Mouse (Mus musculus) adrenal gland, postnatal 14 days (tissue): Measurements from ENCODE around the gene Sh3rf1. TPM values are rescaled to one million over a fixed set of nuclear protein-coding genes. Genes with fewer than 3 reads are reported as not detected.

Source experiments
- DNase-seq: peaks from one replicate; pipeline ENCODE4 v3.0.0; 2021; ENCODE audit warnings: mixed read lengths
- total RNA-seq: library from RNA; stranded (reverse); gene quantifications from 2 replicates; pipeline ENCODE4 v1.2.3, GENCODE M21; 2021

Gene Sh3rf1
- total RNA-seq, 1 experiment from 2014 or later: 9.3 TPM

DNA sequence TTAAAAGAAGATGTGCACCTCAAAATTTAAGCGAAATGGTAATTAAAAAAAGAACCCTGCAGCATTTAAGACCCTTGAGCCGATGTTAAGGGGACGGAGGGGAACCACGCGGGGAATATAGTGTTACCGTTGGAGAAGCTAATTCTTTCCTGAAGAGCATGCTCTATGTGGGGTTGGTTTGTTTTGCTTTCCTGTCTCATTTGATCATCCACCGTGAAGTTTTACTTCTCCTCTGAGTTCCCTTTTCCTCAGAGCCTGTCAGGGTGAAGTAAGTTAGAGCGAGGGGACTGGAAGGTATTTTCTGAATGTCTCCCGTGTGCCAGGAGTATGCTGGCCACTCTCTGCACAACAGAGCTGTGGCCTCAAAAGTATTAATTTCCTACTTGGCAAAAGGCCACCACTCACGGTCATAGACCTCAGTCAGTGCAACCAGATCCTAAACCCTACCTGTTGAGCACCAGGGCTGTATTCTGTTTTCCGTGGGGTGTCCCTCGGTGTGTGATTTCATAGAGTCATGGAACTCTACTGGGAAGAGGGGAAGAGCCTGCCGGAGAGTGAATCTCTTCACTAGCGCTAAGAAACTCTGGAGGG, 63.2 kb downstream of the Sh3rf1 start:
- DNase-seq: no peak

DNA sequence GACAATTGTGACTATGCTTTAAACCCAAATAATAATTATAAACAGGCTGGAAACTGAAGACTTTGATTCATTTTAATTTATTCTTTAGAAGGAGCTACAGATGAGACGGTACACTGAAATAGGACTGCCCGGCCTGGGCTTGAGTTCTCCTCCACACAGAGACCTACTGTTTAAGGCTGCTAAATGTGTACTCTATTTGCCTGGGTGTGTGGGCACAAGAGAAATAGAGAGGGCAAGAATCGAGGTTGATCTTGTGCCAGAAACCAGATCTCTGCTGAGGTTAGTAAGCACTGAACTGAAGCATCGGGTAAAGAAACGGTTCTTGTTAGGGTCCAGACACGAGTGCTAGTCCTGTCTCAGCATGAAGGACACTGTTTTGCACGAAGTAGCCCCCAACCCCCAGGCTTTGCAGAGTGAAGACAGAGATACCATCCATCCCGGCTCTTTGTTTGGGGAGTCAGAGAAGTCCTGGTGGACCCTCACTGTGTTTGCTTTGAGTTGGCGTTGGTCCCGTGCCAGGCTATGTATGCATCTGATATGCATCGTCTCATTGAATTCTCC, 64.4 kb downstream of the Sh3rf1 start:
- no peak for DNase-seq

DNA sequence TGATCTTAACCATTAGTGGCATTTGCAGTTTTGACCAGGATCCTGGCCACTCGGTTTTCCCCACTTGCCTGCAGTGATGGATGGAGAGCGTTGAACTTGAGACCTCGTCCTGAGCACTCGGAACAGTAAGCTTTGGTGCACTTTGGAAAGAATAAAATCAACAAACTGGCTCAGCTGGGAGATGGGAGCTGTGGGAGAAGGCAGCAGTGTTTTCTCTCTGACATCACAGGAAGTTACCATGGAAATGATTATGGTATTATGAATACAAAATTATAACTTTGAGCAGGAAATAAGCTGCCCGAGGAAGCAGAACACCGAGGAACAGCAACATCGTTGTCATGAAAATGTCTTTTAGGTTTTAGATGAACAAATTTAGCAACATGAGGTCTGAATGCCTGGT, 65.0 kb downstream of the Sh3rf1 start:
- DNase-seq: no peak

DNA sequence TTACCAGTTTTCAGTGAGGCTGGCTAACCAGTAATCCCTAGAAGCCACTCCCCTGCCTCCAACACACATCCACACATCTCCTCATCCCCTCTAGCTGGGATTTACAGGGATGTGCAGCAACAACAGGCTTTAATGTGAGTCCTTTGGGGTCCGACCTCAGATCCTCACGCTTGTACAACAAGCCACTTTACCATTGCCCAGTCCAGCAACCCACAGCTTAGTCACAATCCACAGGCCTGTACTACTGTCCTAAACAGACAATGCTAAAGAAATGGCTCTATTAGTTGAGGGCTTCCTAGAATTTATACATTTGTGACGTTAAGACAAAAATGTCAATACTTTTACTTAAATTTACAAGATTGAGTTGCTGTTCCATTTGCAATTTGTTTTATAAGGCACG, 71.4 kb downstream of the Sh3rf1 start:
- DNase-seq: no peak

DNA sequence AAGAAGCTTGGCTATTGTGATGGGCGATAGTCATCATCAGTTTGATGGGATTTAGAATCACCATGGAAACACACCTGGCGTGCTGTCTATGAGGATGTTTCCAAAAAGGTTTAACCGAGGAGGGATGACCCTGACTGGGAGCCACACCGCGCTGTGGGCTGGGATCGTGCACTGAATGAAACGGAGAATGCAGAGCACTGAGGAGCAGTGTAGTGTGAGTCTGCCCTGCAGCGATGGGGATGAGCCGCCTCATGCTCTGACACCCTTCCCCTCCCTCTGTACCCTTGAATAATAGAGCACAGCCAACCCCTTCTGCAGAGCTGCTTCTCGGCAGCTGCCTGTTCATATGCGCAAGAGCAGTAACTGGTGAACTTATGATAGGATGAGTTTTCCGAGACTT, 71.8 kb downstream of the Sh3rf1 start:
- no peak for DNase-seq

DNA sequence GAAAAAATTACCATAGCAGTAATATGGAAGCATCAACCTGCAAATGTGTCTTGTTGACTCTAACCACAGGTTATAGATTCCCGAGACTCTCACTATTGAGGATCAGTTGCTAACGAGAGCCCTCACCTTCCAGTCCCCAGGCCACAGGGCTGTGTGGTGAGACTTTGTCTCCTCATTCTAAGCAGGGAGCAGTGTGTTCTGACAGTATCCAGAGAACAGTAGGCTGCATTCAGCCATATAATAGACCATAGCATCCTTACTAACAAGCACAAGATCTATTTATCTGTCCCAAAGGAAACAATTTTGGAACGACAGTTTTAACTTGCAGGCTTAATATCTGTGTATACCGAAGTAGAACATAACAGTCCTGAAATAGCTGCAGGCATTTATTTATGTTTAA, 75.2 kb downstream of the Sh3rf1 start:
- no peak for DNase-seq

DNA sequence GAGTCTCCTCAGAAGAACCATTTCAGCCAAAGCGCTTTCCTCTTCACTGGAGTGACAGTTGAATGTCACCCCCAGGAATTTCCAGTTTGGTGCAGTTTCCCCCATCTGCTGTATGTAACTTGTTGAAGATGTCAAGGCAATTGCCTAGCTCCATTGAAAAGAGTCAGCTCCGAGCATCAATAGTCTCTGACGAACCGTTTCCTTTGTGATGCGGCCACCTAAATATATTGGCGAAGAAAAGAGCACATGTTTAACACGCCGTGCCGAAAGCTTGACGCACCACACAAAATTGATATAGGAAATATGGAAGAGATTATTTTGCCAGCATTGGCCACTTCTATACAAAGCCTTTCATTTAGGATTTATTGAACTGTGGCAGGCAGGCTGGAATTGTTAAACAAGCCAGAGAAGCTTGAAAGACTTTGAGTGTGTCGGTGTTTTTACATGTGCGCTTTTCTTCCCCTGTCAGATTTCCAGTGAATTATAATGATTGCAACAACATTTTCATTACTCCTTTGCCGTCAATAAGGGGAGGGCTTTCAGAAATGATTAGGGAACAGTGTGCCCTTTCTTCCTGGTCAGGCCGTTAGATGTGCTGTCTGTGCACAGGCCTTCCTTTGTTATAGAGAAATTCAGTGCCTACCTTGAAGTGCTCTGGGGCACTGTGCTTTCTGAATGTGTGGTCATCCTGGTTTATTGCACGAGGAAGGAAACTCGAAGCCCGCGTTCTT, 77.8 kb downstream of the Sh3rf1 start:
- no peak for DNase-seq

DNA sequence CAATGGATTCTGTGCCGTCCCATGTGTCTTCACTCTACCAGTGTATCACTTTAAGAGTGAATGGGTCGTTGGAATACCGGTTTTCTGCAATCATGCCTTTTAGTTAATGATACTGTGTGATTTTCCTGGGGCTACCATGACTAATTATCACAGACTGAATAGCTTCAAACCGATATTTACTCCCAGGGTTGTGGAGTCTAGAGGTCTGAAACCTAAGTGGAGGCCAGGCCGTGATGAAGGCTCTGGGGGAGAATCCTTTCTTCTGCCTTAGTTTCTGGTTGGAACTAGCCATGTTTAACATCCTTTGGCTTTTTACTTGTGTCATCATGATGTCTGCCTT, 78.3 kb downstream of the Sh3rf1 start:
- no peak for DNase-seq

DNA sequence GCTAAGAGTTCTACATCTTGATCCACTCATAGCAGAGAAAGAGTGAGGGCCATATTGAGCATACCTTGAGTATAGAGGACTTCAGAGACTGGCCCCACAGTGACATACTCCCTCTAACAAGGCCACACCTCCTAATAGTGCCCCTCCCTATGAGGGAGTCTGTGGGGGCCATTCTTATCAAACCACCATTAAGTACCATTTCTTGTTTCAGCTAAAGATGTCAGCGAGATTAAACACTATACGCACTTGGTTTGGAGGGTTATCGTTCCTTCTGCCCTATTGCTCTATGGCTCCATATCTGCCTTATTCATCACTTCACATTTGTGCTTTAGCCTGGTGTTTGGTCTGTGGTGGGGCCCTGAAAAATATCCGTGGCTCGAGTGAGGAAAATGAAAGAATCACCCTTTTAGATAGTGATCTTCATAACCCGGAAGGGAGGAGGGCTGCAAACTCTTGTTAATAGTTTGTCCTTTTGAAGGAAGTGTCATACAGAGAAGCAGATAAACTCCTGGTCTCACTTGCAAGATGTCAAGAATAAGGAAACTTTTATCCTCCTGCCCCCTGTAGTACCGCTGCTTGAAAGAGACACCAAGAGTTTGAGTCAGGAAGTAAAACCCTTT, 81.9 kb downstream of the Sh3rf1 start:
- no peak for DNase-seq

DNA sequence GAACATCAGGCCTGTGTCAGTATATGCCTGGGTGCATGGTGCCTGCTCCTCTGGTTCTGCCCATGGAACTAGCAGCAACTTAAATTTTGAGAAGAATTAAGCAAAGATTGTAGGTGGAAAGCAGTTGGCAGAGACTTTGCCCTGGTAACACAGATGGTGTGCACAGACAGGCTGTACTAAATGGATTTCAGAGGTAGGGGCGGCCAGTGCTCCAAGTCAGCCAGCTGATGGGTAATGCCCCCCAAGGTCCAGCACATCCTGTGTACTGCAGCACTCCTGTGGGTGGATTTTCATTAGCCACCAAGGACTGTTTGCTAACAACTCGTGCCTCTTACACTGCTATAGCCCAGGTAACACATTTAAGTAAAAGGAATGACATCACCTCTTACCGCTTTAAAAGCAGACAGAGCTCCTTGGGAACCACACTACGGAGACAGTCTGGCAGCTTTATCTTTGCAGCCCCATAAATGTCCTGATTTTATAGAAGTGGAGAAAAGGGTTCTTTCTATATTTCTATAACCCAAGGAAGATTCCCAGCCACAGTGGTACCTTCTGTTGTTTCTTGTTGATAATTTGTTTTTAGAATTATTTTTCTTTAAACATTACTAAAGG, 82.9 kb downstream of the Sh3rf1 start:
- no peak for DNase-seq

DNA sequence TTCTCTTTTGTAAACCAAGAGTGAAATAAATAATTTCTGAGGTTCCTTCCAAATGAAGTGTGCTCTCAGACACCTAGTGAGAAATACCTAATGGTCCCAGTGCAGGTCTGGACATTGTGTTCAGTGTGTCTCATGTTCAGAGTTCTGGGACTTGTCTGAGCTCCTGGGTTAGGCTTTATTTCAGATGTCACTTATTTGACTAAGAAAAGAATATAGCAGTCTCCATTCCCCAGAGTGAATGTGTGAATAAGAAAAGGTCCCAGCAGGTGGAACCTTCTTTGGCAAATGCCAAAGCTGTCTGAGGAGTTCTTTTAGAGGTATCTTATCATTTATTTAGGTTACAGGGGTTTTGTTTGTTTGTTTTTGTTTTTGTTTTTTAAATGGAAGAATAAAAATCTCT, 85.2 kb downstream of the Sh3rf1 start:
- no peak for DNase-seq

DNA sequence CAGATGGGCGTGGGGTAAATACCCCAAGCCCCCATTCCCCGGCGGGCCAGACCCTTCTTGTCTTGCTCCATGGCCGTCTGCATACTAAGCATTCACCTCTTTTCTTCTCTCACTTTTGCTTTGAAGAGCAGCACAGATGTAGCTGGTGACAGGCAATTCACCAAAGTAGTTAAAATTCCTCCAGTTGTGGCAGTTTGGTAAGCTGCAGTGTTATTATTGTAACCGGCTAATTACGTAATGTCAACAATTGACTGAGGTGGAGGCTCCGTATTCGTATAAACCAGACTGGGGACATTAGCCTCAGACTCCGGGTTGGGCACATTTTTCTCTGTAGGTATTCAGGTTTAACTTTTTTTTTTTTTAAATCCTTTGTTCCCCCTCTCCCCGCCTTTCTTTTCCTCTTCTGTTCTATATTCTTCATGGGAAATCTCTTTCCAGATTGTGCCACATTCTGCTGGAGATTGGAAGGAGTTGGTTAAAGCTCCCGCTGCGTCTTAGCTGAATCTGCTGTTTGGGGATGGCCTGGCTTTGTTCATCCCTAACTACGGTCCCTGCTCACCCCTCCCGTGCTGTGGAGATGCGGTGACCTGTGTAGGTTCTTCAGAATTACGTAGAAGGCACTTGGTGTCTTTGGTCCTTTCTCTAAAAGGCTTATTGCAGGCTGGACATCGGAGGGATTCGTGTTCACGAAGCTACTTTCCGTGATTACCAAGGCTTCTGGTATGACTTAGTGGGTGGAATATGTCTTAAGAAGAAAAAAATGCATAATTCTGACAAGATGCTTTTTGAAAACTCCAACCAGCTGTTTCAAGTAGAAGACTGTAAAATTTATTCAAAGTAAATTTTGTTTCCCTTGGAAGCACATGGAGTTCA, 86.1 kb downstream of the Sh3rf1 start:
- DNase-seq: no peak

DNA sequence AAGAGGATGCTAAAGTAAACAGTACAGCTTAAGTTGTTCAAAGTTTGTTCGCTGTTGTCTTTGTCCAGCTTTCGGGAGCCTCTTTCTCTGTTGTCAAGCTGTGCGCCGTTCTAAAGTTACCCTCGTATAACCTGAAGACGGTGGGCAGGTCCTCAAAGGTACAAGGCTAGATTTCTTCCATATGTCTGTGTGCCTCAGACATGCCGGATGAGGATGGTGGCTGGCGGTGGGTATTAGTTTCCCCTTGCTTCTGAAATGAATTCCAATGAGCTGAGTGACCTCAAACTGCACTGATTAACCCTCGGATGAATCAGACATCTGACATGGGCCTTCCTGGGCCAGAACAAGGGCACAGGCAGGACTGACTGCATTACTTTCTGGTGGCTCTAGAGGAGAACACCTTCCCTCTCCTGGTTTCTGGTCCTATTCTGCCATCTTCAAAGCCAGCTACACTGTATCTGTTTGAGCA, 86.8 kb downstream of the Sh3rf1 start:
- no peak for DNase-seq

DNA sequence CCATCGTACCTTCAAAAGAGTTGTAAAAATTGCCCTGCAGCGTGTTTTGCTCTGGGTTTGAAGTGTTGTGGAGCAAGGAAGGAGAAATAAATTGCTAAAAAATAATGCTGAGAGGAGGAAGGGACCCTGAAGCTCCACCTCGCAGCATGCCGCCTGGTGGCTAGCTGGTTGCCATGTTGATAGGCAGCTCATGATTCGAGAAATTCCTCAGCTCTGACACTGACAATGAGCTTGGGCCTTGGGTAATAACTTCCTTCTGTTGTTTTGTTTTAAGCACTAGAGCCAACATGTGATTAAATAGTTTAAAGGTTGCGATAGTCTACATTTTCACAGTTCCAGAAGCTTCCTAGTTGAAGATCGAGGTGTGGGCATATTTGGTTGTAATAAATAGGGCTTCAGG, 89.3 kb downstream of the Sh3rf1 start:
- DNase-seq: no peak

DNA sequence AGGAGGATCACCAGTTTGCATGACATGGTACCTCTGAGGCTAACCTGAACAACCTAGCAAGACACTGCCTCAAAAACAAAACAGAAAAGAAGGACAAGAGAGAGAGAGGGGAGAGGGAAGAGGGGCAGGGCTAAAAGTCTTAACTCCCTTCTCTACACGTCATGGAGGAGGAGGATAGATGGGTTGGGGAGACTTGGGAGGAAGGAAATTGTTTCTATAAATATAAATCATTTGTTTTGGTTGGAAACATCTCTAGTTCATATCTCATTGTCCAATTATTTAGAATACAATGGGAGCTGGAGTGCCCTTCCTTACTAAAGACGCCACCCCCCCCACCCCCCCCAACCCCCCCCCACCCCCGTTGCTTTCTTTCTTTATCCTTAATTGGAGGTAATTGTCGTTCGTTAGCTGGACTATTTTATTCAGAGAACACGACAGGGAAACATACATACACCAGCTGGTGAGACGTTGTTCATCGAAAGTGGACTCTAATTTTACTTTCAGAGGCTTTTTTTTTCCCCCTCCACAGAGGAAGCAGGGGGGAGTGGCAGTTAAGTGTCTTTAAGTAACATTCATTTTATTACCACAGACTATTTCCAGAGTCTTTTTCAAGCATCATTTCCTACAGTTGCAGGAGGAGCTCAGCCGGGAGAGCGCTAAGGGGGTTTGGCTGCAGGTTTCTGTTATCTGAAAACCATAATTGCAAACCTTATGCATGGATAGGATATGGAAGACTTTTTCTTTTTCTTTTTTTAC, 92.5 kb downstream of the Sh3rf1 start:
- no peak for DNase-seq

DNA sequence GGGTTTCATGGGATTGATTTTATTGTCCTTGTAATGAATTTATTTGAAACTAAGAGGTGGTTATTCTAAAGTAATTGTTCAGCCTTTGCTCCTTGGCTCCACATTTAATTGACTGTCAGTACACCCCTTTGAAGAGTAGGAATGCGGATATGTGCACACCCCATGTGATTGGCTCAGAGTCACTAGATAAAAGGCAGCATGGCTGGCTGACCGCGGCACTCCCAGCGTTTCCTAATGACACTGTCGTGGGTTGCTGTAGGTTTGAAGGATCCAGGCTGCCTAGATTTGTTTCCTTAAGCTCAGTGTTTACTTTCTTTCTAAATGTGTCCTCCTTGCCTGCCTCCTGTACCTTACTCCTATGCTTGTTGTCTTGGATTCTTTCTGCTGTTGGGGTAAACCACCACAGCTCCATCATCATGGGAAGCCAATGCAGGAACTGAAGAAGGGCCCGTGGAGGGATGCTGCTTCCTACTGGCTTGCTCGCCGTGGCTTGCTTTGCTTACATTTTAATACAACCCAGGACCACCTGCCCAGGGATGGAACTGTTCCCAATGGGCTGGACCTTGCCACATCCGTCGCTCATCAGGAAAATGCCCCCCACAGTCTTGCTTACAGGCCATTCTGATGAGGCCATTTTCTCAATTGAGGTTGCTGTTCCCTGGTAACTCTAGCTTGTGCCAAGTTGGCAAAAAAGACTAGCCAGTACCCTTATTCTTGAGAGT, 93.3 kb downstream of the Sh3rf1 start:
- DNase-seq: no peak

DNA sequence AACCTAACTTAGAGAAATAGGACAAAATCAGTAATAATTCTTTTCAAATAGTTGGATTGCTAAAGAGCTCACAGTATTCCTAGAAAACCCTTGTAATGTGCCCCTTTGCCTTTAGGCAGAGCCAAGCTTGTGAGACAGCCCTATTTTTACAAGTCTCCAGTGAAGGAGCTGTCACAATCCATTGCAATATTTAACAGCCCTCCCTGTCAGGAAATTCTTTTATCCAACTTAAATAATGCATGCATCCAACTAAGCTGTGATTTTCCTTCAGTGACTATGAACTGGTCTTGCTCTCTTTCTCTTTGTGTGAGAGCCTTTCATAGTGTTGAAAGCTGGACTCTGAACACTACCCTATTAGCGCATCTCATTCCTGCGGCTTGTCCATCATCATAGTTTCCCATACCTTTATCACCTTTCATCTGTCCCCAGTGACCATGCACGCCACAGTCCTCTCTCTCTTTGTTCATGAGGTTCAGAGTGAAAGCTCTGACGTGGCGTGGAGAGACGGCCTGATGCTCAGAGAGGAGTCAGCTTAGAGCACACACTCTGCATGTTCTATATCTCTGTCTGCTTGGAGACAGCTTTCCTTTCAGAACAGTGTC, 94.0 kb downstream of the Sh3rf1 start:
- no peak for DNase-seq

DNA sequence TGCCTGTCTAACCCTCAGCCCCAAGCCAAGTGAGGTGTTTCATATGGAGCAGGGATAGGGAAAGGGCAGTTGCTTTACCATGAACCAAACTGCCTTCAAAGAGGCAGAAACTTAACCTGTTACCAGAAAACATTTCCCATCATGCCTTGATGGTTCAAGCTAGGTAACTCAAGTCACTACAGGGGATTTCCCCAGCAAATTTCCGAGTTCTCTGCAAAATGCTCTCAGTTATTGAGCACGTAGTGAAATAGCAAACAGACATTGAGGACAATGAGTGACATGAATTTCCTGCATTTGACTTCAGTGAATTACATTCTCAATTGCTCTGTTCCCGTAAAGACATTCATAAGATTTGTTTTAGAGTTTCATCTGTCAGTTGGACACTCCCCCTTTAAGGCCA, 97.5 kb downstream of the Sh3rf1 start:
- DNase-seq: no peak

DNA sequence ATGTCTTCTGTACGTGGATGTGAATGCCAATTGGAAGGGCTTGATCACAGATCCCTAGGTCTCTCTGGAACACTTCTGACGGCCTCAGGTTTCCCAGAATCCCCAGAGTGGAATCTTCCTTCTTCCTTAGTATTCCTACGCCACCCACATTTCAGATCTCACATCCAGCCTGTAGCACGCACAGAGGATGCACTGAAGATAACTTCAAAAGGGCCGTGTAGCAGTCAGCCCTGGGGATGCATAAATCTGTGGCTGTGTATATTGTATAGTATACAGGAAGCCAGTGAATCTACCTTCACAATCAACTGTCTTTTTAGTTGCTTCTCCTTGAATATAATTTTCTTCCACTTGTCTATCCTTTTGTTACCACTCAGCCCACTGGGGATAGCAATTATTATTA, 98.1 kb downstream of the Sh3rf1 start:
- DNase-seq: no peak

DNA sequence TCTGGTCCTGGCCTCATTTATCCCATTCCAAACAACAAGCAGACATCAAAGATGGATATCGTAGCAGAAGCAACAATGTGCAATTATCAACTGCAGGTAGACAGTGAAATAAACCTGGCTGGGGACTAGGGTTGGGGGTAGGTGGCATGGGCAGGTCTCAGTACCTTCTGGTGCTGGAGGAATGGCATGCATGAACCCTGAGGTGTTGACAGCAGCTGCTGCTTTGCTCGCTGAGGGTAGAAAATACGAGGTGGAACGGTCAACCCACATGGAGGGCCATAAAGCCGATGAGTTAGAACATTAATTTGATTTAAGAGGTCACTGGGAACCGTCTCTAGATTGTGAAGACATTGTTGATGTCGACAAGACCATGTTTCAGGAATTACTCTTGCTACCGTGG, 98.8 kb downstream of the Sh3rf1 start:
- DNase-seq: no peak
